Mouse (Mus musculus) CD4-positive helper T cell, adult 2 months (primary cell): ENCODE measurements around the gene Trcg1.

Experiments used
- DNase-seq: peaks from one replicate; pipeline ENCODE4 v3.0.0-alpha.2; 2012; ENCODE audit warnings: low read depth, missing footprints, low spot score

Trcg1 gene

GRCm38 (mm10) chr9:57232341-57232940 is 3.9 kb upstream of the Trcg1 start:
- no peak for DNase-seq

- no peak for DNase-seq
Measured at GRCm38 (mm10) chr9:57233142-57233541, 3.2 kb upstream of the Trcg1 start.

GRCm38 (mm10) chr9:57233767-57234166 is 2.6 kb upstream of the Trcg1 start:
- DNase-seq = no peak

- no peak for DNase-seq
Measured at GRCm38 (mm10) chr9:57237705-57238104, 1.3 kb downstream of the Trcg1 start.

- no peak for DNase-seq
Measured at GRCm38 (mm10) chr9:57238220-57238619, 1.9 kb downstream of the Trcg1 start.

DNA sequence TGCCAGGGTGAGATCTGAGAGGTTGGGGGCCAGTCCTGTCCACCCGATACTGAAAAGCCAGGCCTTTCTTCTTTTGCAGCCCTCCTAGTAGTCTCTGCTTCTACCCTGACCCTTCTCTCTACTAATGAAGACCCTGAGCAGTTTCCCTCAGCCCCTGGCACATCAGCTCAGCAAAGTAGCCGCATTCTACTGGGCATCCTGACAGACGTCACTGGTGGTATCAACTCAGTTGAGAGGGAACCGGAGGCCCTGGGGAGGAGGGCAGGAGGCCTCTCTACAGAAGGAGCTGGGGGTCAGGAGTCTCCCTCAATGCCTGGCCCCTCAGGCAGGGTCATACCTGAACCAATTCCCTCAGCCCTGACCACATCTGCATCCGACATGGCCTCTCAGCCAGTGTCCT is 4.8 kb downstream of the Trcg1 start:
- no peak for DNase-seq

GRCm38 (mm10) chr9:57242916-57243315 is 6.6 kb downstream of the Trcg1 start:
- no peak for DNase-seq

- DNase-seq = no peak
Measured at GRCm38 (mm10) chr9:57244106-57244685, 7.8 kb downstream of the Trcg1 start.

DNA sequence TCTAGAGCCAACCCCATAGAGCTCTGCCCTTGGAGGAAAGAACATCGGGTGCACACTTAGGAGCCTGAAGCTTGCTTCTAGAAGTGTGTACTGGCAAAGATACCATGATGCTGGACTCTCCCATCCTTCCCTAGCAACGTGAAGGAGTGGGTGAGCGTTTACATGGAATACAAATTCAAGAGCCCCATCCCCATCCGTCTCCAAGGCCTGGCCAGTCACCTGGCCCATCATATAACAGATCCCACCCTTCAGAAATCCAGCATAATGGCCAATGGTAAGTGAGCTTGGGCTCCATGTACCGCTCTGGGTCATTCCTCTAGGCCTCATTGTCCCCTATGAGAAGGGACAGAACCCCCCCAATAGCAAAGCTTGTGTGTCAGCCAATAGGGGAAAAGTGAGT is 10.1 kb downstream of the Trcg1 start:
- DNase-seq = no peak

DNA sequence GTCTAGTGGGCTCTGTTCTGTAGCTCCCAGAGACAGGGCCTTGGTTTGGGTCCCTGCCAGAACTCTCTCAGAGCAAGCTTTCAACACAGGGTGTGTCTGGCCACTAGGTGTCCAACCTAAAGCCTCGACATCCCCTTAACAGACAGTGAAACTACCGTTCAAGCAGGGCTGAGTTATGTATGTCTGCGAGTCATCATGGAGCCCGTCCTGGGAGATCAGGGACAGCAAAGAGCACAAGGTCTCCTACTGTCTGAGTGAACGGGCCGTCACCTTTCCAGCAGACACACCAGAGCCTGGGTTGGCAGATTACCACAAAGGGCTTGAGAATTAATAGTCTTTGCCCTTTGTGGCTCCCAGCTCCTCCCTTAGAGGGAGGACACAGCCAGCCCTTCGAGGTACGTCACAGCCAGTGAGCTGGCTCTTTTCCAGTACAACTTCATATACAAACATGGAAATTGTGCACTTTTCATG is 10.9 kb downstream of the Trcg1 start:
- no peak for DNase-seq

DNA sequence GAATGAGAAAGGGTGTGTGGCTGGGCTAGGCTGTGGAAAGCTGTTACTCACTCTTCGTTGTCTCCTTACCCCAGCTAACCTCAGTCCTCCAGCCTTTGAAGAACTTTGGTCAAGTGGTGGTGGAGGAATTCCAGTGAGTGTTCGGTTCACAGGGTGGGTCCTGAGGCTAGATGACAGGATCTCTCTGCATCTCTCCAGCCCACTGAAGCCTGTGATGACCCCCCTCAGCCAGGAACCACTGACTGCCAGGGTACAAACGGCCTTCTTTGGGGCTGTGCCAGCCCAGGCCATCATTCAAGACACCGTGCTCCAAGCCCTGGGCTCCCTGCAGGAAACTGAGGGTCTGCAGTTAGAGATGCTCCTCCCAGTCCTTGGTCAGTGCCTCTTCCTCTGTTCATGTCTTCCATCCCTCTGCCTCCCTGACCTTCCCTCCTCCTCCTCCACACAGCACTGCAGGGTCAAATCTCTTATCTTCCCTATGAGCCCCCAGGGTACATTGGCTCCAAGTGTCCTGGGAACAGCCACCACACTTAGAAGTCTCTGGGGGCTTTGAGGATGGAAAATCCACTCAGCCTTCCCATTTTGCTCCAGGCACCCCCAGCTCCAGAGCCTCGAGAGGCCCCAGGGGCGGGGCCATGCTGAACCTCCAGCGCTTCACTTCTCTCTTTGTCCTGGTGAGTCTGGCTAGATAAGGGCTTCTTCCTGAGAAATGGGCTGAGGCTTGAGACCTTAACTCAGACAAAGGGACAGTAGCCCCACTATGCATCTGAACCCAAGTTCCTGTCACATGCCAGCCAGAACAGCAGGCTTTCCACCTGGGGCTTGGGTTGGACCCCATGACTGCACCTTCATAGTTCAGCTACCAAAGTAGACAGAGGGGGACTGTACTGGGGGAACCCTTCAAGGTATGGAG is 11.9 kb downstream of the Trcg1 start:
- DNase-seq = no peak

- DNase-seq = no peak
Measured at GRCm38 (mm10) chr9:57250026-57250425, 13.7 kb downstream of the Trcg1 start.

DNA sequence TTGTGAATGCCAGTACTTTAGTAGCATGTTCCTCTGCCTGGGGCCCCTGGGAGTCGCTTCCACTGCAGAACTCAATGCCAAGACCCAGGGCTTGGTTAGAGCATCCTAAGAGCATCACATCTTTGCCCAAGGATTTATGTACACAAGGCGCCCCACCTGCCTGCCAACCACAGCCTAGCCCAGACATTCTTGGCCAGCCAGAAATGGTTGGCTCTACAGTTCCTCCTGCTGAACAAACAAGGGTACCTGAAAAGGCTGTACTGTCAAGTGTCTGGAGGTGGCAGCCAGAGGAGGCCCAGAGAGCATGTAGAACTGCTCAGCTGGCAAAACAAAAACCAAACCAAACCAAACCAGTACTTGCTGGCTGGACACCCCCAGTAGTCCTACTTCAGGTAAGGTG is 14.8 kb downstream of the Trcg1 start:
- DNase-seq = no peak

- DNase-seq = no peak
Measured at GRCm38 (mm10) chr9:57254061-57254460, 17.7 kb downstream of the Trcg1 start.

- DNase-seq = no peak
Measured at GRCm38 (mm10) chr9:57254823-57255495, 18.6 kb downstream of the Trcg1 start.

GRCm38 (mm10) chr9:57256309-57256708 is 20.0 kb downstream of the Trcg1 start:
- DNase-seq = no peak

- DNase-seq = no peak
Measured at GRCm38 (mm10) chr9:57256861-57257260, 20.5 kb downstream of the Trcg1 start.

DNA sequence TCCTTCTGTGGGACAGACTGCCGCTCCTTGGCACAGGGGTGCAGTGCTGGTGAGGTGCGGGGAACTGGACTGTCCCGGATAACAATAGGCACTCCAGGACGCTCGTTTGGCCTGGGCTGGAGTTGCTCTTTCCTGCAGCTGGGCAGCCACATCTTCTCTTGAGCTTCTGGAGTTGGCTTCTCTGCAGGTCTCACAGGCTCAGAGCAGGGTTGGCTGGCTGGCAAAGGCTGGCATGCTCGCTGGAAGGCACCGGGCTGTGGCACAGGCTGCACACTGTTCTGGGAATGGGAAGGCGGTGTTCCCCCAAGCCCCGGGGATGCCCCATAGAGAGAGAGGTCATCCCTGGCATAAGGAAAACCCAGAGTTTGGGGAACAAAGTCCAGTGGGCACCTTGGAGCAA is 21.3 kb downstream of the Trcg1 start:
- no peak for DNase-seq

DNA sequence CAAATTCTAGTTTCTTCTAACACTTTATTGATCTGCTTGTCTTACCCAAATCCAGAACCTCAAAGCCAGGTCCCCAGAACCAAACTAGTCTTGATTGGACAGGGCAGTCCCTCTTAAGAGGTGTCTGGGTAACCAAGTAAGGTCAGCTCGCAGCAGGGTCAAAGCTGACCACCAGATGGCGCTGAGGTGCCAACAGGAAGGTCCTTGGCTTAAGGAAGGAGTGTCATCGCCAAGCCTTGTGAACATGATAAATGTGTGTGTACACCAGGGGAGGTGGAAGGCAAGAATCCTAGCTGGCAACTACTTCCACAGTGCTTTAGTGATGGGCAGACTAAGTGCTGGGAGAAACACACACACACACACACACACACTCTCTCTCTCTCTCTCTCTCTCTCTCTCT is 23.4 kb downstream of the Trcg1 start:
- DNase-seq = peak; percentile 88

- peak; percentile 50 for DNase-seq
Measured at GRCm38 (mm10) chr9:57260940-57261339, 24.6 kb downstream of the Trcg1 start.

- DNase-seq = peak; percentile 77
Measured at GRCm38 (mm10) chr9:57261516-57261912, 25.2 kb downstream of the Trcg1 start.
